ENCODE assay signal across 38 mouse cellular contexts in genomic region chr7:44257278-44257677, GRCm38 (mm10). TPM values are rescaled to one million over a fixed set of nuclear protein-coding genes. Genes with fewer than 3 reads are reported as not detected.
"Had no signal": no experiment of that assay in that cellular context is flagged by ENCODE, and none has a peak within 500 bp of the region (broad histone marks: within the 10 kb centered on the region; RNA-seq: fewer than 3 reads in every experiment).

Acp4 (minus strand) TSS chr7:44257378.

- H3K4me3 ChIP-seq: embryonic facial prominence, embryonic 10.5 days; embryonic facial prominence, embryonic 12.5 days; embryonic facial prominence, embryonic 13.5 days; embryonic facial prominence, embryonic 15.5 days; erythroblast, embryonic 14.5 days; forebrain, embryonic 10.5 days; forebrain, embryonic 12.5 days; forebrain, embryonic 13.5 days; forebrain, embryonic 15.5 days; gastrocnemius, adult 2 months; heart, adult 2 months had no signal

- H3K9me3 ChIP-seq: embryonic facial prominence, embryonic 10.5 days; embryonic facial prominence, embryonic 12.5 days; embryonic facial prominence, embryonic 13.5 days; embryonic facial prominence, embryonic 15.5 days; forebrain, embryonic 10.5 days; forebrain, embryonic 12.5 days; forebrain, embryonic 13.5 days; forebrain, embryonic 15.5 days had no signal

- H3K4me1 ChIP-seq: embryonic facial prominence, embryonic 12.5 days; embryonic facial prominence, embryonic 15.5 days; forebrain, embryonic 12.5 days had no signal

- H3K27ac ChIP-seq: embryonic facial prominence, embryonic 10.5 days; embryonic facial prominence, embryonic 12.5 days; embryonic facial prominence, embryonic 13.5 days; embryonic facial prominence, embryonic 15.5 days; forebrain, embryonic 10.5 days; forebrain, embryonic 12.5 days; forebrain, embryonic 13.5 days; forebrain, embryonic 15.5 days; gastrocnemius, adult 2 months; heart, adult 2 months had no signal

- H3K27me3 ChIP-seq: forebrain, embryonic 15.5 days had no signal

- ATAC-seq: forebrain, embryonic 13.5 days; forebrain, embryonic 14.5 days; forebrain, embryonic 15.5 days; forebrain, embryonic 16.5 days; forebrain, postnatal 0 days had no signal

- H3K4me2 ChIP-seq: embryonic facial prominence, embryonic 12.5 days; embryonic facial prominence, embryonic 13.5 days; embryonic facial prominence, embryonic 15.5 days; forebrain, embryonic 12.5 days; forebrain, embryonic 13.5 days; forebrain, embryonic 15.5 days had no signal

- H3K9ac ChIP-seq: embryonic facial prominence, embryonic 12.5 days; embryonic facial prominence, embryonic 13.5 days; embryonic facial prominence, embryonic 15.5 days; forebrain, embryonic 12.5 days; forebrain, embryonic 13.5 days; forebrain, embryonic 15.5 days; forebrain, postnatal 0 days had no signal

- DNase-seq: cerebellum, adult 2 months; cerebellum, adult 8-10 months; cerebellum, adult 9-10 months; cerebellum, postnatal 10 days; cerebellum, postnatal 14 days; cerebellum, postnatal 25 days; cerebellum, postnatal 36 days; embryo, embryonic 11 days; forebrain, postnatal 0 days; gastrocnemius, adult 2 months; gastrocnemius, postnatal 10 days; gastrocnemius, postnatal 14 days; gastrocnemius, postnatal 25 days; gastrocnemius, postnatal 36 days; heart, adult 11 months; heart, adult 18-20 months; heart, adult 2 months had no signal

RNA-seq across cellular contexts. Expression of gene Acp4, which starts in this region (rescaled TPM):
- total RNA-seq: common myeloid progenitor, adult 5-6 weeks; forebrain, postnatal 0 days; gastrocnemius, adult 18-20 months; gastrocnemius, adult 2 months; gastrocnemius, adult 8-10 months; gastrocnemius, postnatal 10 days; gastrocnemius, postnatal 14 days; gastrocnemius, postnatal 25 days; gastrocnemius, postnatal 36 days; gastrocnemius, postnatal 4 days; granulocyte monocyte progenitor cell, adult 5-6 weeks; heart, adult 18-20 months; heart, adult 2 months had no signal
- polyA plus RNA-seq: cerebellum, adult 2 months; cortical plate, adult 2 months; embryonic facial prominence, embryonic 10.5 days; embryonic facial prominence, embryonic 11.5 days; erythroblast, embryonic 14.5 days; forebrain, embryonic 10.5 days; forebrain, embryonic 11.5 days; forebrain, embryonic 14.5 days; forebrain, embryonic 15.5 days; forebrain, embryonic 16.5 days; frontal cortex, adult 2 months; gonadal fat pad, adult 2 months; heart, adult 2 months had no signal
